Mouse (Mus musculus): ENCODE measurements around the gene Zfp386.

Gene Zfp386

DNA sequence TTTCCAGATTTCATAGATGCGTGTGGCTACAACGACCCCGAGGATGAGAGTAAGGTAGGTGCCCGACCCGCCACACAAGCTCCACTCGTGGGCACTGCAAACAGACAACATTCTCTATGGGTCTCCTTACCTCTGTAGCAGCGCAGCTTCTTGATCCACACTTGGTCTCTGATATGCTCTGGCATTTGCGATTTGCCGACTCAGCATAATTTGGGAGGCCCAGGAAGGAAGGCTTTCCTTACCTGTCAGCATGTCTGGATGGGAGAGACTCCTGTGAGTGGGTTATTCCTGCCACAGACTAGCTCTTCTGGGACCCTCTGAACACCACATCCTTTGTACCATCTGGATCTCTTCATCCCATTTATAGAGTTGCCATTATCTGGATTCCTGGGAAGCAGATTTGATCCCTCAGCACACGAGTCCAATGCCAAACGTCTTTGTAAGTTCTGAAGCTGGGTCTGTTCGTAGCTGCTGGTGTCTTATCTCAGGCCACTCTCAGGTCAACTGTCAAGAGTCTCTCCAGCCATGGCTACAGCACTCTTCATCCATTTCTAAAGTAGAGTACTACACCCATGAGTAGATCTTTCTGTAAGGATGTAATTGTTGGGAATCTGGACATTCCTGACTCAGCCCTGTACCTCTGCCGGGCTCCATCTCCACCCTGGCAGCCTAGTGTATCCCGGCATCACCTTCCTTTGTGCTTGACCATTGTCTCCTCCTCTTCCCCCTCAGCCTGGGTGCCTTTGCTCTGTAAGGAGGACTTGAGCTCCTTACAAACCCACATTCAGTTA, 47.4 kb downstream of the Zfp386 start:
- DNase-seq (ENCODE audit: low spot score in 2 of 2), result no peak

DNA sequence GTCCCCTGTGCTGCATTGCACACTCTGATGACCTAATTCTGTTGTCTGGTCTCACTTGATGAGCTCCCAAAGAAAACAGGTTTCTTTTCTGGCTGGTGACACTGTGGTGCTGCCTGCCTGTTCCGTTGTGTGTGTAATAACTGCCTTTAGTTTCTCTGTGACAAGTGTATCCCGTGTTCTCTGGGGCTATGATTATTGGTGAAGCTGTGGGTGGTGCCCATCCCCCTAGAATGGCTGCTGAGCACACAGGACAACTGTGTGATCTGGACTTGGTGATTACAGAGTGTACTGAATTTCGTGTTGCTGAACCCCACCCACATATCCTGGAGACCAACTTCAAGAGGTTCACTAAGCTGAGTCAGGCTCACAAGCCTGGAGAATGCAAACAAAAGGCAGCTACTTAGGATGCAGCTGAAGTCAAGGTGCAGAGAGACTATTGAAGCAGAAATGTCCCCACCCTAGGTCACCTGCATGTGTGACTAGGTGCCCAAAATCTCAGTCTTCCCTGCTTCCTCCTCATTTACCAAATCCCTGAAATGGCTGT, 48.9 kb downstream of the Zfp386 start:
- no peak for DNase-seq (ENCODE audit: low spot score in 2 of 2)

DNA sequence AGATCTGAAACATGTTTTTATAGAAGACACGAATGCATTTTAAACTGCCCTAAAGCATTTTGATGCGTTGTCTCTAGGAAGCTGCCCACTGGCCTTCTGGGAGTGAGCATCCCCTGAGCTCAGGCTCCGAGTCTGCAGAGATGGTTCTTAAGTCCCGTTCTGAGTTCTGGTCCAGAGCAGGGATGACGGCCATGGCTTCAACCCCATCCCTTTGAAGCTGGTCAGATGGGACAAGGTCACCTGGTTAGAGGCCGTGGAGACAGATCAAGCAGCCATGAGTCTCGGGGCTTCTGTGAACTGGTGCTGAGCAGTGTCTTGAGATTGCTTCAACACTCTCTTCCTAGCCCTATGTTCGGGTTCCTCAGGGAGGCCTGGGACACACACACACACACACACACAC, 49.6 kb downstream of the Zfp386 start:
- no peak for DNase-seq (ENCODE audit: low spot score in 2 of 2)

DNA sequence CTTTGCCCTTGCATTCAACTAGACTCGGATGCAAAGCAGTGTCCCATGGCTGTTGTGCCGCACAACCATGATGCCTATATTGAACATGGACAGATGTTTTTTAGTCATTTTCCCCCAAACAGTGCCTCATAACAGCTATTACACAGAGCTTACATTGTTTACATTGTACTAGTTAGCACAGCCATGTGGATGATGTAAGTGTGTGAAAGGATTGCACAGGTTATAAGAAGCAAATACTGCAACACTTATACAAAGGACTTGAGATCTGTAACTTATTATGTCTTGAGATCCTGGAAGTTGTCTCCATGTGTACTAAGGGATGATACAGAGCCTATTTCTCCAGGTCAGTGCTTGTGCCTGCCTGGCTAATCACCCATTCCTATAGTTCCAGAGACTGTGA, 54.4 kb downstream of the Zfp386 start:
- no peak for DNase-seq (ENCODE audit: low spot score in 2 of 2)

DNA sequence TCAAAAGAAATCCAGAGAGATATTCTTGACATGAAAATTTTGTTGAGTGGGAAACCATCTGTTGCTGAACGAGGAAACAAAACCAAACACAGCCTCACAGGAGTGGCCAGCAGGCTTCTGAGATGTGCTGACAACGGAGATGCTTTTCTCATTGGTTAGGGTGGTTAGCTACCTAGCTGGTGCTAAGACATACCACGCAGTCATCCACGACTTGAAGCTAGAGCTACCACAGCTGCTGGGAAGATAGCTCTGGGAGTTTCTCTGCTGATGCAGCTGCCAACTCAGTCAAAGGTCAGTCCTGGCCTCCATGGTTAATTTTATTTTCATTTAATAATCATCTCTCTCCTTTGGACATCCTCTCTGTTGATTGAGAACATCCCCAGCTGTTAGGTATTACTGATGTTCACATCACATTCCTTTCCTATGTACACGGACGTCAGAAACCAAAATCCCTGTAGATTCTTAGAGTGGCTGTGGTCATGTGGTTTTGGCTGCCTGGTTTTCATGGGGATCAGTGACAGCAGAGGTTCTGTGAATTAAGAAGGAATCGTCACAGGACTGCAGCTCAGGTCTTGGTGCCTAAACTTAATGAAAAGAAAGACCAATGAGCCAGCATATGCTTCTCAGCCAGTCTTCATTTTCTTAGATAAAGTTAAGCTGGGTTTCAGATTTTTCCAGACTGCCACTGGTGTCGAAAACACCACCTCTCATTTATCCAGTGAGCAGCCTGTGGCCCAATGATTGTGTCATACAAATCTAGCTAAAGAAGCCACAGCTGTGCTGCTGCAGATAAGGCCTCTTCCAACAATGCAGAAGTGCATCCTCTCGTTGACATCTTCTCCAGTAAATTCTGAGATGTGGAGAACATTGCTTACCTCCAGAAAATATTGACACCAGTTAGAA, 62.2 kb downstream of the Zfp386 start:
- no peak for DNase-seq (ENCODE audit: low spot score in 2 of 2)

DNA sequence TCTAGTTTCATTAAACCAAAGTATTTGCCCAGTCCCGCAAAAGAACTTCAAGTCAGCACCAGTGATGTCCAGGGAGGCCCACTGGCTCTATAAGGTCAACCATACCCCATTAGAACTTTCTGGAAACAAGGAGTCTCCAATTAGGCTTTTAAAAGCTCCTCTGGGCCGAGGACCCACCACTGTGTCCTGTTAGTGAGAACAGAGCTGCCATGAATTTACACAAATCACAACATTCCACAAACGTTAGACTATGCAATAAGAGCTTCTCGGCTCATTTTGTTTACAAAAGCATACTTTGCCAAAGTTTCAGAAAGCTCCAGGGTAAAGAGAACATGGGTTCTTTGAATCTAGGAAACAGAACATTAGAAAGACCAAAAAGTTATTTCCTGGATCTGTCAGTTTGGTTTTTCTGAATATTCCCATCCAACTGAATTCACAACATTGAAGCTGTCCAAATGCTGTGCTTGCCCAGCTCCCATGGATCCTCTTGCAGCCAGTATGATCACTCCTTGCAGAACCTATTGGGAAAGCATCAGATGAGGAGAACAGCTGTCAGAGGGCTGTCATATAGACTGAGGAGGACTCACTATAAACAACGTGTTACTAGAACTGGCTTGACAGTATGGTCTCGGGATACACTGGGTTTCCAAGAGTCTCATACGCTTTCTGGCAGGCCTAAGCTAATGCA, 63.6 kb downstream of the Zfp386 start:
- no peak for DNase-seq (ENCODE audit: low spot score in 2 of 2)

Data from urinary bladder, postnatal 36 days (tissue).